Mouse (Mus musculus) stomach, postnatal 0 days (tissue): ENCODE results near the gene Gpr1. TPM values are rescaled to one million over a fixed set of nuclear protein-coding genes. Genes with fewer than 3 reads are reported as not detected.

ENCODE experiments used
- ATAC-seq: fragments of 200-750 bp; cut with Nextera tagmentation; 2 replicates; pipeline ENCODE4 v1.8.0; 2017; ENCODE audit not compliant: low FRiP score, low TSS enrichment
- DNase-seq: peaks from one replicate; pipeline ENCODE4 v3.0.0-alpha.2; 2016; ENCODE audit warnings: low spot score
- H3K27ac ChIP-seq: fragments of 300-500 bp; sonication (generic); replicated peaks from 2 replicates; pipeline ENCODE4 v1.5.1; 2014; ENCODE audit warnings: mild to moderate bottlenecking, control low read depth
- H3K27me3 ChIP-seq: fragments of 300-500 bp; sonication (generic); 2 replicates; pipeline ENCODE4 v1.6.1; 2014; ENCODE audit warnings: low read length; ENCODE audit not compliant: control insufficient read depth, insufficient read depth
- H3K36me3 ChIP-seq: fragments of 300-500 bp; sonication (generic); 2 replicates; pipeline ENCODE4 v1.6.1; 2014; ENCODE audit warnings: low read length, mixed read lengths; ENCODE audit not compliant: control insufficient read depth, insufficient read depth
- H3K4me1 ChIP-seq: fragments of 300-500 bp; sonication (generic); replicated peaks from 2 replicates; pipeline ENCODE4 v1.6.1; 2014; ENCODE audit warnings: antibody characterized with exemption; ENCODE audit not compliant: control insufficient read depth, insufficient read depth
- H3K4me2 ChIP-seq: fragments of 300-500 bp; sonication (generic); replicated peaks from 2 replicates; pipeline ENCODE4 v1.6.1; 2014; ENCODE audit warnings: low read depth, mild to moderate bottlenecking, control low read depth, moderate library complexity
- H3K4me3 ChIP-seq: fragments of 300-500 bp; sonication (generic); 2 replicates; pipeline ENCODE4 v1.5.1; 2014; ENCODE audit warnings: low read depth, low read length, control low read depth
- H3K9ac ChIP-seq: fragments of 300-500 bp; sonication (generic); 2 replicates; pipeline ENCODE4 v1.6.1; 2014; ENCODE audit warnings: mild to moderate bottlenecking, low read length, control low read depth, mixed read lengths
- H3K9me3 ChIP-seq: fragments of 300-500 bp; sonication (generic); 2 replicates; pipeline ENCODE4 v1.6.1; 2016; ENCODE audit warnings: low read length; ENCODE audit not compliant: control insufficient read depth
- CTCF ChIP-seq: IDR thresholded peaks from 2 replicates; pipeline ENCODE4 v1.5.1; 2016; ENCODE audit warnings: antibody characterized with exemption, low read depth, mild to moderate bottlenecking, moderate library complexity
- EP300 ChIP-seq: optimal IDR thresholded peaks from 2 replicates; pipeline ENCODE3; 2016; ENCODE audit warnings: antibody characterized with exemption
- WGBS: fragments of 180-500 bp; shearing (Covaris S2); extraction: QIAGEN DNeasy Blood & Tissue Kit; methylation state at CpG from one replicate; pipeline ENCODE4 v1.1.7; 2014; 5-methylcytosine and 5-hydroxymethylcytosine counted together
- polyA plus RNA-seq: library from polyadenylated mRNA; unstranded; fragments of >200 nt; fragmentation: Nextera tagmentation; extraction: Ambion mirVana; gene quantifications from 2 replicates; pipeline ENCODE4 v1.2.1, GENCODE M21; 2015

Gene Gpr1
- 0.05 and 0.11 TPM in 2 replicates for polyA plus RNA-seq

- DNase-seq: no peak
- Histone ChIP-seq H3K27ac (no peak within 1 kb of the TSS), H3K36me3 (no peaks in the 10 kb centered on the region), H3K4me1 (no peaks in the 10 kb centered on the region), H3K9me3 (no peaks in the 10 kb centered on the region), H3K4me3 (no peak within 1 kb of the TSS), H3K9ac (no peak within 1 kb of the TSS), H3K4me2 (peak within 1 kb of the TSS; percentile 17; the same call in 1 of the 2 replicates), H3K27me3 (no peaks in the 10 kb centered on the region)
- no peak for ATAC-seq
- 32% methylated on average over 3 of the region's 3 CpGs for WGBS
- TF ChIP-seq CTCF: no peak
- no peak for TF ChIP-seq EP300
These were observed at the start of gene Gpr1 for GRCm38 (mm10) chr1:63214271-63214558. Gpr1 (minus strand) TSS chr1:63214543.

- H3K4me1 ChIP-seq: no peaks in the 10 kb centered on the region
- peaks cover 9% of the 10 kb centered on the region; the same call in 1 of the 2 replicates for H3K27me3 ChIP-seq
- H3K4me2 ChIP-seq: no peak overlapping the region
- DNase-seq: no peak
- no peaks in the 10 kb centered on the region for H3K36me3 ChIP-seq
- no peaks in the 10 kb centered on the region for H3K9me3 ChIP-seq
- 42% methylated on average over 11 of the region's 11 CpGs for WGBS
- no peak overlapping the region for H3K4me3 ChIP-seq
- H3K27ac ChIP-seq: no peak overlapping the region
- no peak for TF ChIP-seq CTCF
- TF ChIP-seq EP300: no peak
- no peak overlapping the region for H3K9ac ChIP-seq
- no peak for ATAC-seq
These were observed 49.3 kb upstream of the Gpr1 start for GRCm38 (mm10) chr1:63263671-63264070.

- DNase-seq (no peak), ATAC-seq (no peak)
- Histone ChIP-seq H3K4me2 (no peak overlapping the region), H3K9me3 (no peaks in the 10 kb centered on the region), H3K36me3 (no peaks in the 10 kb centered on the region), H3K27ac (no peak overlapping the region), H3K9ac (no peak overlapping the region), H3K27me3 (peaks cover 16% of the 10 kb centered on the region; the same call in 1 of the 2 replicates), H3K4me3 (no peak overlapping the region), H3K4me1 (no peaks in the 10 kb centered on the region)
- WGBS: 48% methylated on average over 17 of the region's 17 CpGs
- no peak for TF ChIP-seq CTCF
- TF ChIP-seq EP300: no peak
These were observed 46.8 kb upstream of the Gpr1 start for GRCm38 (mm10) chr1:63261041-63261590.

GRCm38 (mm10) chr1:63260742-63261033, 46.3 kb upstream of the Gpr1 start:
- H3K4me3 ChIP-seq: no peak overlapping the region
- DNase-seq (no peak), ATAC-seq (no peak)
- no peaks in the 10 kb centered on the region for H3K9me3 ChIP-seq
- H3K27me3 ChIP-seq: peaks cover 14% of the 10 kb centered on the region; the same call in 1 of the 2 replicates
- no peak overlapping the region for H3K27ac ChIP-seq
- no peaks in the 10 kb centered on the region for H3K4me1 ChIP-seq
- no peak overlapping the region for H3K4me2 ChIP-seq
- no peaks in the 10 kb centered on the region for H3K36me3 ChIP-seq
- WGBS: 49% methylated on average over 5 of the region's 5 CpGs
- no peak overlapping the region for H3K9ac ChIP-seq
- no peak for TF ChIP-seq CTCF
- no peak for TF ChIP-seq EP300

GRCm38 (mm10) chr1:63259916-63260741, 45.8 kb upstream of the Gpr1 start:
- Histone ChIP-seq H3K4me3 (no peak overlapping the region), H3K9me3 (no peaks in the 10 kb centered on the region), H3K36me3 (no peaks in the 10 kb centered on the region), H3K4me2 (no peak overlapping the region), H3K9ac (no peak overlapping the region), H3K27me3 (peaks cover 18% of the 10 kb centered on the region), H3K4me1 (no peaks in the 10 kb centered on the region), H3K27ac (no peak overlapping the region)
- DNase-seq (no peak), ATAC-seq (no peak)
- WGBS: 37% methylated on average over 17 of the region's 17 CpGs
- no peak for TF ChIP-seq EP300
- no peak for TF ChIP-seq CTCF

- Histone ChIP-seq H3K27me3 (peaks cover 14% of the 10 kb centered on the region), H3K4me1 (no peaks in the 10 kb centered on the region), H3K9ac (no peak overlapping the region), H3K4me2 (no peak overlapping the region), H3K27ac (no peak overlapping the region), H3K4me3 (no peak overlapping the region), H3K36me3 (no peaks in the 10 kb centered on the region), H3K9me3 (no peaks in the 10 kb centered on the region)
- TF ChIP-seq EP300 (no peak), CTCF (no peak)
- DNase-seq (no peak), ATAC-seq (no peak)
- WGBS: 41% methylated on average over 11 of the region's 11 CpGs
These were observed 45.0 kb upstream of the Gpr1 start for GRCm38 (mm10) chr1:63259271-63259830.
